Mouse (Mus musculus): ENCODE data around the gene Kdm5c. TPM values are rescaled to one million over a fixed set of nuclear protein-coding genes. Genes with fewer than 3 reads are reported as not detected.

Gene Kdm5c
- 87.7 and 102 TPM in 2 replicates for polyA plus RNA-seq (2012; rRNA removed)

DNA sequence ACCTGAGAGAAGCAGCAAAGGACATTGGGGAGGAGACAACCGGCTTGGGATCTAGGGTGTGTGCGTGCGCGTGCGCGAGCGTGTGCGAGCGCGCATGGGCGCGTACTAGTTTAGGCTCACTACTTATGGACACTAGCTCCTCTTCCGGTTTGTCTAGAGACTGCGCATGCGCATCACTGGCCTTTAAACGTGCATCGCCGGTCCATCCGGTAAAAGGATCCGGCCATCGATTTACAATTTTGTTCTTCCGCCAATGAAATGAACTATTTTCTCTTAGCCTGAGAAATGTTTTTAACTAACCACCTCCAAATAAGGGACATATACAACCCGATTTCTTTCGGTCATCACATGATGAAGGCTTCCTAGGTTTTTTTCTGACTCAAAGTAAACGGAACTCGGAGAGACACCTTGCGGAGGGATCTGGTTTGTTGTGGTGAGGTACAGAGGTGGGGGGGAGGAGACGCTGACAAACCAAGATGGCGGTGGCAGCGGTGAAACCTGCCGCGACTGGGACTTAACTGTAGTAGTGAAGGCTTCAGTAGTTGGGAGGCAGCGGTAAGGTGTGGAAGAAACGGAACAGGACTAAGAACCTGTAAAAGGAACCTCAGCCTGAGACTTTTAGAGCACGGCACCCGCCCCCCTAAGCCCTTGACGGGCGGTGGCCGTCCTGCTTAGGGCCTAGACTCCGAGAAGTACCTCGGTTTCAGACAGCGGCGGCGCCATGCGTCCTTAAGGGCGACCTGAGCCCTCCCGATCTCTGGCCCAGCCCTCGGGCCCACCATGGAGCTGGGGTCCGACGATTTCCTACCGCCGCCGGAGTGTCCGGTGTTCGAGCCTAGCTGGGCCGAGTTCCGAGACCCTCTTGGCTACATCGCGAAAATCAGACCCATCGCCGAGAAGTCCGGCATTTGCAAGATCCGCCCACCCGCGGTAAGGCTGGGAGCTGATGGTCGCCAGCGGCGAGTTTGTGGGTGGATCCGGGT, at the start of gene Kdm5c:
Kdm5c (plus strand) TSS at position 240 of the 983 bp plus-strand sequence.

Other genes with a start within 250 kb of the Kdm5c start
- 77.7 and 95.0 TPM in 2 replicates for gene Hsd17b10, start 231.2 kb upstream of the Kdm5c start, polyA plus RNA-seq (2012; rRNA removed)
- 0.69 and 1.4 TPM in 2 replicates for gene Ribc1, start 216.7 kb upstream of the Kdm5c start, polyA plus RNA-seq (2012; rRNA removed)
- 21.1 and 21.3 TPM in 2 replicates for gene Smc1a, start 216.6 kb upstream of the Kdm5c start, polyA plus RNA-seq (2012; rRNA removed)
- gene Iqsec2, start 88.8 kb upstream of the Kdm5c start, polyA plus RNA-seq (2012; rRNA removed), result 9.7 and 11.4 TPM in 2 replicates
- 6.3 and 7.7 TPM in 2 replicates for gene Kantr, start 94.5 kb downstream of the Kdm5c start, polyA plus RNA-seq (2012; rRNA removed)
- gene Tspyl2, start 109.4 kb downstream of the Kdm5c start, polyA plus RNA-seq (2012; rRNA removed), result 43.2 and 47.5 TPM in 2 replicates
- gene Gpr173, start 135.7 kb downstream of the Kdm5c start, polyA plus RNA-seq (2012; rRNA removed), result 9.3 and 11.4 TPM in 2 replicates